Mouse (Mus musculus): Measurements from ENCODE around the gene Arrdc5.

DNA sequence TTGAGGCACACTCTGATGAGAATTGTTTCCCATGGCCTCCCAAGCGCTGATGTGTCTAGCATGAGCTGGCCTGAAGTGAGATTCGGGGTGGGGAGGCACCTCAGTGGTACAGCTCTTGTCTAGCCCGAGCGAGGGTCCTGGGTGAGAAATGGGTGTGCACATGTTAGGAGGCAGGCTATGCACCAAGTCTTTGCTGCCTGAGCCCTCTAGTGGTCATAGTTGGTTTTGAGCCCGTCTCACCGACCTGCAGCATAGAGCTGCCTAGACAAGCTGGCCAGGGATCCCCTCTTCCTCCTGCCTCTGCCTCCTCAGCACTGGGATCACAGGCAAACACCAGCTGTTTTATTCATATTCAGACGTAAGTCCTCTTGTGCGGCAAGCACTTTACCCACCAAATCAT lies 36.1 kb downstream of the Arrdc5 start:
- TF ChIP-seq CTCF (IDR thresholded peaks at IDR 0.05; ENCODE audit: low read depth) (peak; percentile 94), EP300 (IDR thresholded peaks at IDR 0.05; ENCODE audit: low read depth) (no peak)
